Mouse (Mus musculus): ENCODE results near the gene Fry. TPM values are rescaled to one million over a fixed set of nuclear protein-coding genes. Genes with fewer than 3 reads are reported as not detected.

The Fry gene
- polyA plus RNA-seq, 1 experiment, result 2.9 TPM

- Histone ChIP-seq H3K4me1 (ENCODE audit: control insufficient read depth, insufficient read depth, low read length) (0 out of 2 replicates have a peak, but pooled peaks cover 4% of the 10 kb centered on the region), H3K27ac (ENCODE audit: insufficient read depth, low read length) (no peak overlapping the region), H3K4me3 (ENCODE audit: insufficient read depth, low read length) (no peak overlapping the region)
- TF ChIP-seq CTCF (IDR thresholded peaks at IDR 0.05; ENCODE audit: borderline replicate concordance, insufficient read depth, low read length) (no peak), POLR2A (IDR thresholded peaks at IDR 0.05; ENCODE audit: low read depth, low read length) (no peak)
Measured at GRCm38 (mm10) chr5:150332810-150333209, 214.4 kb downstream of the Fry start.

DNA sequence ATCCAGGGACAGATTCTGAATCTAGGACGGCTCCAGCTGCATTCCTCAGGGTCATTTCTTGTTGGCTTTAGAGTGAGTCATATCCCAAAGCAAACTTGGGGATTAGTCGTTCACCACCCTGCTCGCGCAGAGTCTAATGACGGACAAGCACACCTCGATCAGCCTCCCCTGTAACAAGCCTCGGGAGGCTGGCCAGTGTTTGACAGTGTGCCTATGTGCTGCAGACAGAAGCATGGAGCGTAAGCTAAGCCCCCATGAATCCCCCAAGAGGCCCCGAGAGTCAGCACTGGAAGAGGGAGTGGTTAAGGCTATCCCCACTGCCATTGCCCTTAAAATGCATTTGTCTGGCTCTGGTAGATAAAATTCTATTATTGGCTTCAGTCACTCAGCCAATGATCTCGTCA is 214.9 kb downstream of the Fry start:
- Histone ChIP-seq H3K4me3 (ENCODE audit: insufficient read depth, low read length) (no peak overlapping the region), H3K4me1 (ENCODE audit: control insufficient read depth, insufficient read depth, low read length) (0 out of 2 replicates have a peak, but pooled peaks cover 4% of the 10 kb centered on the region), H3K27ac (ENCODE audit: insufficient read depth, low read length) (no peak overlapping the region)
- TF ChIP-seq POLR2A (IDR thresholded peaks at IDR 0.05; ENCODE audit: low read depth, low read length) (no peak), CTCF (IDR thresholded peaks at IDR 0.05; ENCODE audit: borderline replicate concordance, insufficient read depth, low read length) (no peak)

DNA sequence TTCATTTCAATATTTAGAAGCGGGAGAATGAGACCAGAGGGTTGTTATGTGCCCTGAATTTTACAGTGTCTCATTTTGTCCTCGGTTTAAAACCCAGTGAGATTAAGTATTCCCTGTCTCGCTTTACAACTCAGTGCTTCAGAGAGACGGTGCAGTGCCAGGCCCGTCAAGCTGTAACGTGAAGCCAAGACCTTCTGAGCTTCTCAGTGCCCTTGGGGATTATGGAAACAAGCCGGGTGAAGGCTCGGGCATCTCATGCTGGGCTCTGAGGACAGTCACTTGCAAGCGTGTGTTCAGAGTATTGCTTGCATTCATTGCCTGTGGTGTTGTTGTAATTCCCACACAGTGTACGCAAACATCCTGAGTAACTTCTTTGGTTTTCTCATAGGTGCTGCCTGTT is 218.0 kb downstream of the Fry start:
- no peak for TF ChIP-seq CTCF (IDR thresholded peaks at IDR 0.05; ENCODE audit: borderline replicate concordance, insufficient read depth, low read length)
- Histone ChIP-seq H3K4me1 (ENCODE audit: control insufficient read depth, insufficient read depth, low read length) (0 out of 2 replicates have a peak, but pooled peaks cover 4% of the 10 kb centered on the region), H3K4me3 (ENCODE audit: insufficient read depth, low read length) (no peak overlapping the region), H3K27ac (ENCODE audit: insufficient read depth, low read length) (no peak overlapping the region)

- H3K27ac ChIP-seq (ENCODE audit: insufficient read depth, low read length), result no peak overlapping the region
- H3K4me1 ChIP-seq (ENCODE audit: control insufficient read depth, insufficient read depth, low read length), result 0 out of 2 replicates have a peak, but pooled peaks cover 4% of the 10 kb centered on the region
- H3K4me3 ChIP-seq (ENCODE audit: insufficient read depth, low read length), result no peak overlapping the region
- TF ChIP-seq POLR2A (IDR thresholded peaks at IDR 0.05; ENCODE audit: low read depth, low read length), result no peak
- TF ChIP-seq CTCF (IDR thresholded peaks at IDR 0.05; ENCODE audit: borderline replicate concordance, insufficient read depth, low read length), result no peak
Measured at GRCm38 (mm10) chr5:150337696-150338095, 219.3 kb downstream of the Fry start.

GRCm38 (mm10) chr5:150340944-150341343 is 222.5 kb downstream of the Fry start:
- H3K27ac ChIP-seq (ENCODE audit: insufficient read depth, low read length), result no peak overlapping the region
- TF ChIP-seq CTCF (IDR thresholded peaks at IDR 0.05; ENCODE audit: borderline replicate concordance, insufficient read depth, low read length), result no peak
- no peak for TF ChIP-seq POLR2A (IDR thresholded peaks at IDR 0.05; ENCODE audit: low read depth, low read length)
- no peak overlapping the region for H3K4me3 ChIP-seq (ENCODE audit: insufficient read depth, low read length)

DNA sequence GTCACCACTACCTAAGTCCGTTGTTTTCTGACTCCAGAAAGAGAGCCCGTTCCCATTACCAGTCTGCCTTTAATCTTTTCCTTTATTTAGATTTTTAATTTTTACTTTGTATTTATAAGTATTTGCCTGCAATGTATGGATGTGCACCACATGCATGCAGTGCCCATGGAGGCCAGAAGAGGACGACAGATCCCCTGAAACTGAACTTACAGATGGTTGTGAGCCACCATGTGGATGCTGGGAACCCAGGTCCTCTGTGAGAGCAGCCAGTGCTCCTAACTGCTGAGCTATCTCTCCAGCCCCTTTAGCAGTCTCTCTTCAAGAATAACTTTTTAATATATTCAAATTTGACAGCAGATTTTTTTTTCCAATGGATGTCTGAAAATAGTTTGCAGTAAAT is 223.7 kb downstream of the Fry start:
- H3K4me3 ChIP-seq (ENCODE audit: insufficient read depth, low read length), result no peak overlapping the region
- TF ChIP-seq CTCF (IDR thresholded peaks at IDR 0.05; ENCODE audit: borderline replicate concordance, insufficient read depth, low read length) (no peak), POLR2A (IDR thresholded peaks at IDR 0.05; ENCODE audit: low read depth, low read length) (no peak)
- no peaks in the 10 kb centered on the region for H3K4me1 ChIP-seq (ENCODE audit: control insufficient read depth, insufficient read depth, low read length)
- H3K27ac ChIP-seq (ENCODE audit: insufficient read depth, low read length), result no peak overlapping the region

More at GRCm38 (mm10) chr5:150340944-150341343, 222.5 kb downstream of the Fry start:
- H3K4me1 ChIP-seq (ENCODE audit: control insufficient read depth, insufficient read depth, low read length), result no peaks in the 10 kb centered on the region

DNA sequence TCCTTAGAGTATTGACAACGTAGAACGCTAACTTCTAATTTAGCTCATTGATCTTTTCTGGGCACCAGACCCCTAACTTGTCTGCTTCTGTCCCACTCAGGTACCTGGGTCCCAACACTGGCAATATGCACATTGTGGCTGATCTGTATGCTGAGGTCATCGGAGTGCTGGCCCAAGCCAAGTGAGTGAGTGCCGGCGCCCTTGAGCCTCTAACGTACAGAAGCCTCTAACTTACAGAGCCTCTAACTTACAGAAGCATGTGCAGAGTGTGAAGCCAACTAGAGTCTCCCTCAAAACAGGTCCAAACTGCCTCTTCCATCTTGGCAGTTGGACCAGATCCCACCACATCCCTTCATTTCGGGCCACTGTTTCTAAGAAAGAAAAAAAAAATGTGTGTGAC is 227.5 kb downstream of the Fry start:
- TF ChIP-seq POLR2A (IDR thresholded peaks at IDR 0.05; ENCODE audit: low read depth, low read length) (no peak), CTCF (IDR thresholded peaks at IDR 0.05; ENCODE audit: borderline replicate concordance, insufficient read depth, low read length) (no peak)
- no peak overlapping the region for H3K27ac ChIP-seq (ENCODE audit: insufficient read depth, low read length)
- H3K4me1 ChIP-seq (ENCODE audit: control insufficient read depth, insufficient read depth, low read length), result no peaks in the 10 kb centered on the region
- no peak overlapping the region for H3K4me3 ChIP-seq (ENCODE audit: insufficient read depth, low read length)

DNA sequence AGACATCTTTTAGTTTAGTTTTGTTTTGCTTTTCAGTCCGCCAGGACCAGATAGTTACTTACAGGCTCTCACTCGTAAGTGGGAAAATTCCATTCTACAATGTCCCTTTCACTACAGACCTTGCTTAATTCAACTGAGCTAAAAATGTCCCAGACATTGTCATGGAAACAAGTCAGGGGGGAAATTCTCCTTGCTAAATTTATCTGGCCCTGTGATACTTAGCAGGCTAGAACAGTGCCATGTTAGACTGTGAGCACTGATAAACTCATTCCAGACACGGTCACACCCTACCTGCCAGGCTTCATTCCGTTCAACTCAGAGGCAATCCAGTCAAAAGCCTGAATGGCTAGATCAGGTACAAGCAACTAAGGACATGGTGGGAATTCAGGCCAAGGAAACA is 227.9 kb downstream of the Fry start:
- TF ChIP-seq CTCF (IDR thresholded peaks at IDR 0.05; ENCODE audit: borderline replicate concordance, insufficient read depth, low read length) (no peak), POLR2A (IDR thresholded peaks at IDR 0.05; ENCODE audit: low read depth, low read length) (no peak)
- H3K27ac ChIP-seq (ENCODE audit: insufficient read depth, low read length), result no peak overlapping the region
- peaks cover 2% of the 10 kb centered on the region; the same call in 1 of the 2 replicates for H3K4me1 ChIP-seq (ENCODE audit: control insufficient read depth, insufficient read depth, low read length)
- H3K4me3 ChIP-seq (ENCODE audit: insufficient read depth, low read length), result no peak overlapping the region

- no peak for TF ChIP-seq POLR2A (IDR thresholded peaks at IDR 0.05; ENCODE audit: low read depth, low read length)
- TF ChIP-seq CTCF (IDR thresholded peaks at IDR 0.05; ENCODE audit: borderline replicate concordance, insufficient read depth, low read length), result no peak
- H3K4me3 ChIP-seq (ENCODE audit: insufficient read depth, low read length), result no peak overlapping the region
- H3K27ac ChIP-seq (ENCODE audit: insufficient read depth, low read length), result no peak overlapping the region
- peaks cover 6% of the 10 kb centered on the region for H3K4me1 ChIP-seq (ENCODE audit: control insufficient read depth, insufficient read depth, low read length)
Measured at GRCm38 (mm10) chr5:150347845-150348244, 229.4 kb downstream of the Fry start.

DNA sequence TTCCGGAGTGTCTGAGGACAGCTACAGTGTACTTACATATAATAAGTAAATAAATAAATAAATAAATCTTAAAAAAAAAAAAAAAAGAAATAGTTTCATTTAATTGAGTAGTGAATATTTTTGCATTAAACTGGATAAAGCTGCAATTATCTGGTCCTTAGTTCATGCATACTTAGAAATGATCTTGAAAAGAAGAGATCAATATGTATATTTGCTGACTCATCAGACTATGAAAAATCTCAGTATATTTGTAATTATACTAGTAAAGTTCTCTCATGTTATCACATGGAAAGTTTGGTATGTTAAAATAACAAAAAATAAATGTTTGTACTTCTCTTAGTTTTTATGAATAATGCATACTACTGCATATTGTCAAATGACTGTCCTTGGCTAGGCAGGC is 229.9 kb downstream of the Fry start:
- TF ChIP-seq CTCF (IDR thresholded peaks at IDR 0.05; ENCODE audit: borderline replicate concordance, insufficient read depth, low read length), result no peak
- no peak for TF ChIP-seq POLR2A (IDR thresholded peaks at IDR 0.05; ENCODE audit: low read depth, low read length)
- Histone ChIP-seq H3K27ac (ENCODE audit: insufficient read depth, low read length) (no peak overlapping the region), H3K4me1 (ENCODE audit: control insufficient read depth, insufficient read depth, low read length) (peaks cover 6% of the 10 kb centered on the region), H3K4me3 (ENCODE audit: insufficient read depth, low read length) (no peak overlapping the region)

GRCm38 (mm10) chr5:150351191-150351590 is 232.7 kb downstream of the Fry start:
- Histone ChIP-seq H3K4me1 (ENCODE audit: control insufficient read depth, insufficient read depth, low read length) (peaks cover 6% of the 10 kb centered on the region), H3K27ac (ENCODE audit: insufficient read depth, low read length) (no peak overlapping the region), H3K4me3 (ENCODE audit: insufficient read depth, low read length) (no peak overlapping the region)
- TF ChIP-seq POLR2A (IDR thresholded peaks at IDR 0.05; ENCODE audit: low read depth, low read length) (no peak), CTCF (IDR thresholded peaks at IDR 0.05; ENCODE audit: borderline replicate concordance, insufficient read depth, low read length) (no peak)

Measured in embryonic fibroblast, embryonic 13.5 days (primary cell).